In genomic region chr5:81909964-81910363, GRCm38 (mm10) we compare ENCODE assay signal across 12 mouse cellular contexts.
DNase-seq lines count a peak whose midpoint lies in the region; ATAC-seq lines count a peak whose summit lies in the region.
"Had no signal": no experiment of that assay in that cellular context is flagged by ENCODE, and none has a peak within 500 bp of the region (broad histone marks: within the 10 kb centered on the region; RNA-seq: fewer than 3 reads in every experiment).

No protein-coding gene starts in this region.

- WGBS in hindbrain, embryonic 15.5 days, result 49% methylated on average over 8 of the region's 8 CpGs
- WGBS in hindbrain, embryonic 12.5 days, result 51% methylated on average over 8 of the region's 8 CpGs
- 15% methylated on average over 8 of the region's 8 CpGs for WGBS in forebrain, embryonic 14.5 days

- no peak overlapping the region for H3K9ac ChIP-seq in hindbrain, embryonic 15.5 days
- no peak overlapping the region for H3K9ac ChIP-seq in hindbrain, embryonic 12.5 days
- no peak overlapping the region for H3K9ac ChIP-seq in forebrain, embryonic 14.5 days (ENCODE audit: low read length)
- H3K9ac ChIP-seq: liver, embryonic 13.5 days had no signal

- no peaks in the 10 kb centered on the region for H3K4me1 ChIP-seq in hindbrain, embryonic 15.5 days (replicated peaks)
- H3K4me1 ChIP-seq in hindbrain, embryonic 12.5 days, result no peaks in the 10 kb centered on the region
- no peaks in the 10 kb centered on the region for H3K4me1 ChIP-seq in forebrain, embryonic 14.5 days (ENCODE audit: control insufficient read depth, insufficient read depth, low read length)
- H3K4me1 ChIP-seq: liver, embryonic 13.5 days had no signal

- peak; percentile 42 for DNase-seq in retina, postnatal 1 day
- DNase-seq in retina, embryonic 14.5 days (ENCODE audit: low spot score), result no peak
- DNase-seq in forebrain, embryonic 14.5 days (ENCODE audit: low spot score), result peak; percentile 41
- no peak for DNase-seq in ovary, postnatal 10 days (ENCODE audit: low spot score)
- no peak for DNase-seq in lung, postnatal 25 days (ENCODE audit: low spot score)
- DNase-seq: cerebellum, postnatal 10 days; gastrocnemius, postnatal 25 days; liver, embryonic 13.5 days had no signal

- no peaks in the 10 kb centered on the region for H3K27me3 ChIP-seq in hindbrain, embryonic 15.5 days
- H3K27me3 ChIP-seq in hindbrain, embryonic 12.5 days, result no peaks in the 10 kb centered on the region
- H3K27me3 ChIP-seq in forebrain, embryonic 14.5 days (replicated peaks; ENCODE audit: control insufficient read depth, insufficient read depth, low read length), result no peaks in the 10 kb centered on the region
- H3K27me3 ChIP-seq: liver, embryonic 13.5 days had no signal

- H3K27ac ChIP-seq in hindbrain, embryonic 15.5 days (replicated peaks), result no peak overlapping the region
- H3K27ac ChIP-seq in hindbrain, embryonic 12.5 days, result no peak overlapping the region
- no peak overlapping the region for H3K27ac ChIP-seq in forebrain, embryonic 14.5 days (ENCODE audit: low read depth, low read length)
- H3K27ac ChIP-seq: liver, embryonic 13.5 days; macrophage had no signal

- H3K4me3 ChIP-seq in hindbrain, embryonic 15.5 days, result no peak overlapping the region
- no peak overlapping the region for H3K4me3 ChIP-seq in hindbrain, embryonic 12.5 days
- no peak overlapping the region for H3K4me3 ChIP-seq in forebrain, embryonic 14.5 days (ENCODE audit: low read depth, low read length)
- H3K4me3 ChIP-seq: liver, embryonic 13.5 days had no signal

- H3K9me3 ChIP-seq in hindbrain, embryonic 15.5 days, result no peaks in the 10 kb centered on the region
- no peaks in the 10 kb centered on the region for H3K9me3 ChIP-seq in hindbrain, embryonic 12.5 days (replicated peaks)
- no peaks in the 10 kb centered on the region for H3K9me3 ChIP-seq in forebrain, embryonic 14.5 days (replicated peaks; ENCODE audit: control insufficient read depth, low read length)
- H3K9me3 ChIP-seq: liver, embryonic 13.5 days had no signal

- no peak for ATAC-seq in hindbrain, embryonic 15.5 days (ENCODE audit: low FRiP score, low read depth)
- ATAC-seq in hindbrain, embryonic 12.5 days (ENCODE audit: low FRiP score), result no peak
- ATAC-seq in forebrain, embryonic 14.5 days, result peak; percentile 34; the same call in 1 of the 2 replicates
- no peak for ATAC-seq in erythroid progenitor cell, adult 5-6 weeks (replicated peaks; ENCODE audit: low FRiP score, poor library complexity, severe bottlenecking)

- no peaks in the 10 kb centered on the region for H3K36me3 ChIP-seq in hindbrain, embryonic 15.5 days
- H3K36me3 ChIP-seq in hindbrain, embryonic 12.5 days, result no peaks in the 10 kb centered on the region
- H3K36me3 ChIP-seq in forebrain, embryonic 14.5 days (ENCODE audit: control insufficient read depth, insufficient read depth, low read length), result no peaks in the 10 kb centered on the region
- H3K36me3 ChIP-seq: liver, embryonic 13.5 days had no signal

- H3K4me2 ChIP-seq in hindbrain, embryonic 15.5 days, result peak overlapping the region; percentile 17; the same call in 1 of the 2 replicates
- no peak overlapping the region for H3K4me2 ChIP-seq in hindbrain, embryonic 12.5 days (replicated peaks)
- no peak overlapping the region for H3K4me2 ChIP-seq in forebrain, embryonic 14.5 days (ENCODE audit: low read length)
- H3K4me2 ChIP-seq: liver, embryonic 13.5 days had no signal

Comparison
In these comparisons a context has a peak if more than half of its experiments do, and no peak if none do; other contexts are left out.
1. DNase-seq: peak in retina, postnatal 1 day (single experiment) and forebrain, embryonic 14.5 days (single experiment); none in retina, embryonic 14.5 days (single experiment), ovary, postnatal 10 days (single experiment) and lung, postnatal 25 days (single experiment).